Mouse (Mus musculus) neutrophil, adult 5-6 weeks (primary cell): ENCODE measurements around the gene Gstt3. TPM values are rescaled to one million over a fixed set of nuclear protein-coding genes. Genes with fewer than 3 reads are reported as not detected.

Source experiments
- ATAC-seq: fragments of 151-379, 151-347 bp; 2 replicates; pipeline ENCODE4 v1.8.0; 2017; ENCODE audit warnings: mild to moderate bottlenecking, moderate TSS enrichment; ENCODE audit not compliant: insufficient number of reproducible peaks, poor library complexity, low FRiP score, severe bottlenecking; ENCODE audit errors: extremely low read depth
- total RNA-seq: library from RNA; stranded (forward); fragments of 200-1000 nt; gene quantifications from 2 replicates; pipeline ENCODE4 v1.2.3, GENCODE M21; 2017

The Gstt3 gene
- total RNA-seq, 1 experiment from 2014 or later = not detected

GRCm38 (mm10) chr10:75725449-75725848, 55.8 kb downstream of the Gstt3 start:
- no peak for ATAC-seq

Other genes with a start within 250 kb of the Gstt3 start
- 0.25 and 0.58 TPM in 2 replicates for gene Lrrc75b, start 221.1 kb downstream of the Gstt3 start, total RNA-seq
- gene Ggt1, start 219.8 kb downstream of the Gstt3 start, total RNA-seq = 4.1 and 4.3 TPM in 2 replicates
- gene Ggt5, start 192.1 kb downstream of the Gstt3 start, total RNA-seq = 40.3 and 58.7 TPM in 2 replicates
- 0.47 and 0.74 TPM in 2 replicates for gene Susd2, start 137.4 kb downstream of the Gstt3 start, total RNA-seq
- gene Cabin1, start 17.1 kb downstream of the Gstt3 start, total RNA-seq = 43.8 and 44.3 TPM in 2 replicates
- 16.6 and 25.1 TPM in 2 replicates for gene Ddt, start 8.0 kb downstream of the Gstt3 start, total RNA-seq
- gene Gm20441, start 460 bp downstream of the Gstt3 start, total RNA-seq = not detected in 2 replicates
- not detected in 2 replicates for gene Gstt1, start 17.2 kb upstream of the Gstt3 start, total RNA-seq
- gene Gstt4, start 41.1 kb upstream of the Gstt3 start, total RNA-seq = not detected in 2 replicates
- 9.1 and 16.6 TPM in 2 replicates for gene Gstt2, start 56.0 kb upstream of the Gstt3 start, total RNA-seq
- gene Mif, start 78.8 kb upstream of the Gstt3 start, total RNA-seq = 54.1 and 62.7 TPM in 2 replicates
- gene Derl3, start 112.0 kb upstream of the Gstt3 start, total RNA-seq = 1.2 and 2.0 TPM in 2 replicates
- gene Smarcb1, start 140.2 kb upstream of the Gstt3 start, total RNA-seq = 45.7 and 54.5 TPM in 2 replicates
- 66.8 and 75.6 TPM in 2 replicates for gene Chchd10, start 151.7 kb upstream of the Gstt3 start, total RNA-seq
- gene Mmp11, start 155.1 kb upstream of the Gstt3 start, total RNA-seq = 1.5 and 2.0 TPM in 2 replicates
- 0.81 TPM in 1 of 2 replicates, not detected in the other for gene Gm867, start 159.3 kb upstream of the Gstt3 start, total RNA-seq
- gene Vpreb3, start 161.6 kb upstream of the Gstt3 start, total RNA-seq = 76.5 and 79.1 TPM in 2 replicates
- 0.37 and 0.81 TPM in 2 replicates for gene Gm5134, start 173.1 kb upstream of the Gstt3 start, total RNA-seq